Mouse (Mus musculus) bone marrow macrophage, adult 2 months (primary cell): Measurements from ENCODE around the gene Zxdc.

ENCODE experiments used
- CTCF ChIP-seq: IDR thresholded peaks from 2 replicates; pipeline ENCODE4 v1.5.1; 2012; ENCODE audit warnings: low read depth, mild to moderate bottlenecking, low read length, moderate library complexity
- POLR2A ChIP-seq: IDR thresholded peaks from 2 replicates; pipeline ENCODE4 v1.6.1; 2012; ENCODE audit warnings: mild to moderate bottlenecking, low read depth, low read length, borderline replicate concordance

DNA sequence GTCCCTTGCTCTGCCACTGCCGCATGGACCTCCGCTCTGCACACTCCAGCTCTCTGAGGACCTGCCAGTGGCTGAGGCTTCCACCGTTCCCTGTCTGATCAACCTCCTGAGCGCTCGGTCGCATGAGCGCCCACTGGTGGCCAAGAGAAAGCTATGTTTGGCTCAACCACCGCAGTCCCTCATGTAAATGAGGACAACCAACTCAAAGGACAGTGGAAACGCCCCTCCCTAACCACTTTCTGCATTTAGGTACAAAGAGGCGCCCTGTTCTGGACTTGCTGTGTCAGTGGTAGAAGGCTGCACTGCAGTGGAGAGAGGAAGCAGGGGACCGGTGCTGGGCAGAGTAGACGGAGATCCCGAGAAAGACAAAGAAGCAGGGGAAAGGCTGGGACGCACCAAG lies 53.3 kb downstream of the Zxdc start:
- TF ChIP-seq POLR2A (no peak), CTCF (peak; percentile 89)
